Mouse (Mus musculus) heart, postnatal 0 days (tissue): ENCODE results near the gene Ypel2. TPM values are rescaled to one million over a fixed set of nuclear protein-coding genes. Genes with fewer than 3 reads are reported as not detected.
"Not testable (repeated sequence)": the region's sequence is repeated elsewhere in the genome, so short reads cannot be mapped to it uniquely, and the experiment has no call there.

Experiments
- ATAC-seq: fragments of 200-750 bp; cut with Nextera tagmentation; 2 replicates; pipeline ENCODE4 v1.8.0; 2017; ENCODE audit warnings: low read depth, moderate number of reproducible peaks, moderate library complexity; ENCODE audit not compliant: insufficient read depth
- DNase-seq: peaks from one replicate; pipeline ENCODE4 v3.0.0-alpha.2; 2016; ENCODE audit warnings: low spot score
- H3K27ac ChIP-seq: fragments of 300-500 bp; sonication (generic); 2 replicates; pipeline ENCODE4 v1.5.1; 2014; ENCODE audit warnings: low read depth, mild to moderate bottlenecking
- H3K27me3 ChIP-seq: fragments of 300-500 bp; sonication (generic); 2 replicates; pipeline ENCODE4 v1.6.1; 2014; ENCODE audit warnings: low read length, mixed read lengths; ENCODE audit not compliant: control insufficient read depth, insufficient read depth
- H3K36me3 ChIP-seq: fragments of 300-500 bp; sonication (generic); replicated peaks from 2 replicates; pipeline ENCODE4 v1.6.1; 2014; ENCODE audit warnings: low read length, mixed read lengths; ENCODE audit not compliant: control insufficient read depth, insufficient read depth
- H3K4me1 ChIP-seq: fragments of 300-500 bp; sonication (generic); 2 replicates; pipeline ENCODE4 v1.6.1; 2014; ENCODE audit warnings: antibody characterized with exemption; ENCODE audit not compliant: control insufficient read depth, insufficient read depth
- H3K4me2 ChIP-seq: fragments of 300-500 bp; sonication (generic); 2 replicates; pipeline ENCODE4 v1.6.1; 2014; ENCODE audit warnings: low read depth, mild to moderate bottlenecking, low read length, moderate library complexity
- H3K4me3 ChIP-seq: fragments of 300-500 bp; sonication (generic); 2 replicates; pipeline ENCODE4 v1.5.1; 2014; ENCODE audit warnings: low read depth, low read length
- H3K9ac ChIP-seq: fragments of 300-500 bp; sonication (generic); replicated peaks from 2 replicates; pipeline ENCODE4 v1.6.1; 2014; ENCODE audit warnings: low read depth, low read length, mixed read lengths
- H3K9me3 ChIP-seq: fragments of 300-500 bp; sonication (generic); replicated peaks from 2 replicates; pipeline ENCODE4 v1.6.1; 2016; ENCODE audit warnings: low read length; ENCODE audit not compliant: control insufficient read depth
- CTCF ChIP-seq: IDR thresholded peaks from 2 replicates; pipeline ENCODE4 v1.5.1; 2016; ENCODE audit warnings: antibody characterized with exemption, control low read depth, low read depth
- EP300 ChIP-seq: IDR thresholded peaks from 2 replicates; pipeline ENCODE4 v1.6.1; 2016; ENCODE audit warnings: antibody characterized with exemption, low read depth
- WGBS: fragments of 180-500 bp; shearing (Covaris S2); extraction: QIAGEN DNeasy Blood & Tissue Kit; methylation state at CpG from one replicate; pipeline ENCODE4 v1.1.7; 2014; 5-methylcytosine and 5-hydroxymethylcytosine counted together
- polyA plus RNA-seq: library from polyadenylated mRNA; unstranded; fragments of >200 nt; fragmentation: Nextera tagmentation; extraction: Ambion mirVana; gene quantifications from 2 replicates; pipeline ENCODE4 v1.2.1, GENCODE M21; 2015
- total RNA-seq: library from RNA; depleted of rRNA; stranded (reverse); fragments of >200 nt; gene quantifications from 2 replicates; pipeline ENCODE4 v1.2.3, GENCODE M21; 2014; ENCODE audit warnings: low replicate concordance

Ypel2 gene
- total and polyA plus RNA-seq, 2 experiments from 2014 or later = 16.1 to 16.3 TPM

DNA sequence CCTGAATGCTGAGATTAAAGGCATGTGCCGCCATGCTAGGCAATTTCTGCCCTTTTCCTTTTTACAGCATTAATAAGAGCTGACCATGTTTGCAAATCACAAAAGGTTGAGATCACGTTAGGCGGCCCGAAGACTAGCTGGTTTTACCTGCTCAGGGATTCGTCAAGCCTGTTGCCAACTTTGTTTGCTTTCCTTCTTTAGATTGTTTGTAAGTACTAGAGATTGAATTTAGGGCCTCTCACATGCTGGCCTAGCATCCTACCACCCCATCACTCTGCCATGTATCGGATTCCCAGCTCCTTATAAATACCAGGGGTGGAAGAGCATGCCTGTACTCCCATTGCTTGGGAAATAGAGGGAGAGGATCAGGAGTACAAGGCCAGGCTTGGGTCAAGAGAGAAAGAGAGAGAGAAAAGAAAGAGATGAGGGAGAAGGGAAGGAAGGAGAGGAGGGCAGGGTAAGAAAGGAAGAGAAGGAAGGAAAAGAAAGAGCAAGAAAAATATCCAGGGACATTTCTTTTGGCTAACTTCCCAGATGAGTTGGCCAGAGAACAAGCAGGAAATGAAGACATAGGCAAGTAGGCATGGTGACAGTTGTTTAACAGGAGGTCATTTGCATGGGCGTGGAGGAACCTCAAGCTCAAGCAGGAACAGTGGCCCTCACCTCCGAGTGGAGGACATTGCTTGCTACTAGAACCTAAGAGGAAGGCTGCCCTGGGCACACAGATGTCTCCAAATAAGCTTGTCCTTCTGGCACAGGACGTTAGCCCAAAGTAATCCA, 32.8 kb upstream of the Ypel2 start:
- DNase-seq (peak; percentile 41), ATAC-seq (peak; percentile 55)
- H3K4me1 ChIP-seq = peaks cover 9% of the 10 kb centered on the region; the same call in 1 of the 2 replicates
- TF ChIP-seq CTCF (no peak), EP300 (no peak)
- H3K36me3 ChIP-seq = no peaks in the 10 kb centered on the region
- H3K4me2 ChIP-seq = no peak overlapping the region
- no peaks in the 10 kb centered on the region for H3K9me3 ChIP-seq
- no peak overlapping the region for H3K9ac ChIP-seq
- H3K27ac ChIP-seq = peak overlapping the region; percentile 70
- no peaks in the 10 kb centered on the region for H3K27me3 ChIP-seq
- WGBS = 73% methylated on average over 9 of the region's 9 CpGs
- no peak overlapping the region for H3K4me3 ChIP-seq

GRCm38 (mm10) chr11:87025351-87025750, 31.8 kb upstream of the Ypel2 start:
- H3K4me2 ChIP-seq = no peak overlapping the region
- no peak overlapping the region for H3K4me3 ChIP-seq
- DNase-seq = no peak
- no peak overlapping the region for H3K9ac ChIP-seq
- TF ChIP-seq EP300 (no peak), CTCF (no peak)
- no peaks in the 10 kb centered on the region for H3K36me3 ChIP-seq
- 66% methylated on average over 3 of the region's 3 CpGs for WGBS
- H3K9me3 ChIP-seq = no peaks in the 10 kb centered on the region
- H3K4me1 ChIP-seq = peaks cover 9% of the 10 kb centered on the region; the same call in 1 of the 2 replicates
- ATAC-seq = no peak
- H3K27ac ChIP-seq = no peak overlapping the region
- H3K27me3 ChIP-seq = no peaks in the 10 kb centered on the region

DNA sequence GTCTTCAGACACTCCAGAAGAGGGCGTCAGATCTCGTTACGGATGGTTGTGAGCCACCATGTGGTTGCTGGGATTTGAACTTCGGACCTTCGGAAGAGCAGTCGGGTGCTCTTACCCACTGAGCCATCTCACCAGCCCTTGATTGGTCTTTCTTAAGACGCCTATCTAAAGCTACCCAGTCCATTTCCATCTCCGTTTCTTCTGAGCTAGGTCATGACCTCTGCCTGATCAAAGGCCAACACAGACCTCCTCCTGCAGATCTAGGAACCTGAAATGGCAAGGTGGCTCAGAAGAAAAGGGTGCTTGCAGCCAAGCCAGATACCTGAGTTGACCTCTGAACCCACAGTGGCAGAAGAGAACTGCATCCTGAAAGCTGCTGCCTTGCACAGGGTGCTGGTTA, 29.7 kb upstream of the Ypel2 start:
- ATAC-seq, H3K9me3 ChIP-seq, H3K27me3 ChIP-seq, H3K36me3 ChIP-seq, H3K4me3 ChIP-seq, H3K4me1 ChIP-seq, H3K9ac ChIP-seq, DNase-seq, H3K27ac ChIP-seq, H3K4me2 ChIP-seq: not testable (repeated sequence)
- 81% methylated on average over 8 of the region's 8 CpGs for WGBS

- Histone ChIP-seq H3K4me3 (no peak overlapping the region), H3K36me3 (no peaks in the 10 kb centered on the region), H3K4me1 (peaks cover 9% of the 10 kb centered on the region; the same call in 1 of the 2 replicates), H3K27me3 (no peaks in the 10 kb centered on the region), H3K4me2 (no peak overlapping the region), H3K9me3 (no peaks in the 10 kb centered on the region), H3K27ac (no peak overlapping the region), H3K9ac (no peak overlapping the region)
- 65% methylated on average over 4 of the region's 4 CpGs for WGBS
- no peak for ATAC-seq
- DNase-seq = no peak
- TF ChIP-seq EP300 (no peak), CTCF (no peak)
These were observed 29.3 kb upstream of the Ypel2 start for GRCm38 (mm10) chr11:87022765-87023164.

DNA sequence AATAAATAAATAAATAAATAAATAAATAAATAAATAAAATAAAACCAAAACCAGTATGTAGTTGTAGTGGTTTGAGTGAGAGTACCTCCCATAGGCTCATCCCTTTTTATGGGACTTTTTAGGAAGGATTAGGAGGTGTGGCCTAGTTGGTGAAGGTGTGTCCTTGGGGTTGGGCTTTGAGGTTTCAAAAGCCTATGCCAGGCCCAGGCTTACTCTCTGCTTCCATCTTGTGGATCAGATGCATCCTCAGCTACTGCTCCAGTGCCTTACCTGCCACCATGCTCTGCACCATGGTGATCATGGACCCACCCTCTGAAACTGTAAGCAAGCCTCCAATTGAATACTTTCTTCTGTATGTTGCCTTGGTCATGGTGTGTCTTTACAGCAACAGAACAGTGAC, 28.0 kb upstream of the Ypel2 start:
- H3K27me3 ChIP-seq = no peaks in the 10 kb centered on the region
- H3K36me3 ChIP-seq = no peaks in the 10 kb centered on the region
- DNase-seq (no peak), ATAC-seq (no peak)
- H3K4me3 ChIP-seq = no peak overlapping the region
- H3K27ac ChIP-seq = no peak overlapping the region
- no peak overlapping the region for H3K4me2 ChIP-seq
- H3K9ac ChIP-seq = no peak overlapping the region
- H3K4me1 ChIP-seq = peaks cover 7% of the 10 kb centered on the region; the same call in 1 of the 2 replicates
- H3K9me3 ChIP-seq = no peaks in the 10 kb centered on the region
- no peak for TF ChIP-seq EP300
- TF ChIP-seq CTCF = no peak

DNA sequence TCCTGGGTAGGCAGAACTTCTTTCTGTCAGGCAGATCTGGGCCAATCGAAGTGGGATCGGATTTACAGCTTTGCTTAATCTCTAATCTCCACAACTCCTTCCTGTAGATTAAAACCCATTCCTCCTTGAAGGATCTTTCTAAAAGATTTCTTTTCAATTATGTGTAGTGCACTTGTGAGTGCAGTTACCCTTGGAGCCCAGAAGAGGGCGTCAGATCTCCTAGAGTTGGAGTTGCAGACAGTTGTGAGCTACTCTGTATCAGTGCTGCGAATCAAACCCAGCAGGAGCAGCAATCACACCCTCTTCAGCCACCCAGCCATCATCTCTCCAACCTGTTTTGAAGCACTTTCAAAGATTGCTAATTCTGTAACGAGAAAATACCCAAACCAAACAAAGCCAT, 26.9 kb upstream of the Ypel2 start:
- ATAC-seq (no peak), DNase-seq (no peak)
- Histone ChIP-seq H3K27ac (no peak overlapping the region), H3K27me3 (no peaks in the 10 kb centered on the region), H3K4me1 (no peaks in the 10 kb centered on the region), H3K4me3 (no peak overlapping the region), H3K36me3 (no peaks in the 10 kb centered on the region), H3K9me3 (no peaks in the 10 kb centered on the region), H3K9ac (no peak overlapping the region), H3K4me2 (no peak overlapping the region)
- WGBS = 78% methylated on average over 5 of the region's 5 CpGs
- no peak for TF ChIP-seq CTCF
- TF ChIP-seq EP300 = no peak
